Mouse (Mus musculus) kidney, adult 9 months (tissue): Measurements from ENCODE around the gene Gucd1.
A peak's percentile ranks its signal among the peaks of the same experiment; 100 is the strongest.
"Not testable (repeated sequence)": the region's sequence is repeated elsewhere in the genome, so short reads cannot be mapped to it uniquely, and the experiment has no call there.

ENCODE experiments used
- DNase-seq: peaks from one replicate; pipeline ENCODE4 v3.0.0; 2022

Gene Gucd1

DNA sequence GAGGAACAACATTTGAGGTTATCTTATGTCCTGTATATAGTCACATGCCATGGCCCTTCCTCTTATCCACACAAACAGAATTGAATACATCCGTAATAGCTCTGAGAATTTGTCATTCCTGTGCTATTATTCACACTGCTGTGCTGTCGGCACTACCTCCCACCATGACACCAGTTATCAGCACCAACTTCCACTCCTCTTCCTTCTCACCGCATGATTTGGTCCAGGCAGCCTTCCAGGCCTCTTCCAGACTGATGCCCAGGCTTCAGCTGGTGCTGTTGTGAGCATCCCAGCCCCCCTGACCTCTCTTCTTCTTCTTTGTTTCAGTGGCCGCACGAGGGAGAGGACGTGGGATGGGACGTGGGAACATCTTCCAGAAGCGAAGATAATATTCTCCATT, 17.2 kb upstream of the Gucd1 start:
- no peak for DNase-seq

DNA sequence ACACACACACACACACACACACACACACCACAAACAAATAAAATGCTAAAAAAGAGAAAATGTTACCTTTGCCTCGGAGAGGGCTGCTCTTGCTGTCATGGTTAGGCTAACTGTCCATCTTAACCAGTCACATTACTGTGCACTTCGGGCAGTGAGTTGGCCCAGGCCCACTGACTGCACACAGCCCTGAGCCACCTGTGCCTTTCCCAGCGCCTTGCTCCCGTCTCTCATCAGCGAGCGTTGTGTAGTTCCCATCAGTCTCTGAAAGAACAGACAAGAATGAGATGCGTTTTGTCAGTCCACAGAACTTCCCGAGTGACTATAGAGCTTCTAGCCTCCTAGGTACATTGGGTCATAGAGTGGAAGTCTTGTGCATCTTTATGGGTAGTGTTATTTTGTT, 16.4 kb upstream of the Gucd1 start:
- no peak for DNase-seq

DNA sequence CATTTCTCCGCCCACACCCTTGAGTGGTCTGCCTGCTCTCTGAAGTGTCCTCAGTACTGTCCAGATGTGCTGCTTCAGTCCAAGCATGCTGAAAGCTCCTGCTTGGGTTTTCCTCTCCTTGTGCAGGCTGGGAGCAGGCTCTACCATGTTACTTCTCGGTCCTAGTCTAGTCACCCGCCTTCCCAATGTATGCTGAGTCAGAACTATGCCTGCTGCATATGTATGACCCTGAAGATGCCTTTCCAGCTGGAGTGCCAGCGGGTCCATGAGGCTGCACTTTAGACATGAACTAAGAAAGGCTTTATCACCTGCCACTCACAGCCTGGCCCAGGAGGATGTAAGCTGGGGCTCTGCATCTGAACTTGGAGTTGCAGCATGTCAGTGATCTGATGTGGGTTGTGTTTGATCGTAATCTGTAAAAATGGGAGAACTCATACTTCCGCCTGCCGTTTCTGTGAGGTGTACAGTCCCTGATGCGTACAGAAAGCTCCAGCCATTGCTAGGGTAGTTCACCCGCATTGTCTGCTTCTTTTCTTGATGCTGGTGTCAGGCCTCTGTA, 13.8 kb upstream of the Gucd1 start:
- no peak for DNase-seq

DNA sequence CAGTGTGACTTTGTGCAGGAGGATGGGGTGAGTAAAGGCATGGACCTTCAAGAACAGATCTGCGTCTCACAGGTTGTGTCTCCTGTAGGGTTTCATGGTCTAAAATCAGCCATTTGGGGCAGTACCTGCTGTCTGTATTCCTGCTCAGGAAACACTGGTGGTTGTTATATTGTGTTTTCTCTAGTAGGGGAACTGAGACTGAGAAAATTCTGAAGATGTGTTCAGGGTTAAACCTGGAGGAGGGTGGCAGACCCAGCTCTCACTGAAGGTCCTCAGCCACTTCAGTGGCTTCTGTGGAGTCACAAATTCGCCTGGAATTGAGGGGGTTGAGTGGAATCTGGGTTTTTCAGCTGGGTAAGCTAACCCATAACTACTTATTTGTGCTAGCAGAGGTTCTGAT, 12.6 kb upstream of the Gucd1 start:
- DNase-seq: no peak

DNA sequence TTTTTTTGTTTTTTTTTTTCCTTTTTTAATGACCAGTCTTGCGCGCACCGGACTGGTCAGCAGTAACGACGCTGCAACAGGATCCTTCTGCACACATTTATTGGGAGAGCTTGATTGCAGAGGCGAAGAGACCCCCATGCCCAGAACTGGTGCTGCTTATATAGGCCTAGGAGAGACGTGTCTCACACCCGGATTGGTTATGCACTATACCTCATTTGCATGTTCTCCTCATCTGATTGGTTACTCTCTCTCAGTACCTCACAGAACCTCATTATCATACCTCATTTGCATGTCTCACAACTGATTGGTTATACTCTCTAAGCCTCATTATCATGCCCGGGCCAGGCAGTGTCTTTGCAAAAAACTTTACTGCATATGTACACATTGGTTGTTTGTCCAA, 7.7 kb upstream of the Gucd1 start:
- not testable (repeated sequence) for DNase-seq

DNA sequence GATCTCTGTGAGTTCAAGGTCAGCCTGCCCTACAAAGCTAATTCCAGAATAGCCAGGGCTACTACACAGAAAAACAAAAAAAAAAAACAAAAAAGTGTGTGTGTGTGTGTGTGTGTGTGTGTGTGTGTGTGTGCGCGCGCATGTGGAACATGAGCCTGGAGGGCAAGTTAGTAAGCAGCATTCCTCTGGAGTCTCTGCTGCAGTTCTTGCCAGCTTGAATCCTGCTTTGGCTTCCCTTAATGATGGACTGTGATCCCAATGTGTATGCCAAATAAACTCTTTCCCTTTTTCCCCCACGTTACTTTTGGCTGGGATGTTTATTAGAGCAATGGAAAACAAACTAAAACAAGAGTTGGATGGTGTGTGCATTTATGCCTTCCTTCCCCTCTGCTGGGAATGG, 3.9 kb upstream of the Gucd1 start:
- peak; percentile 68 for DNase-seq

DNA sequence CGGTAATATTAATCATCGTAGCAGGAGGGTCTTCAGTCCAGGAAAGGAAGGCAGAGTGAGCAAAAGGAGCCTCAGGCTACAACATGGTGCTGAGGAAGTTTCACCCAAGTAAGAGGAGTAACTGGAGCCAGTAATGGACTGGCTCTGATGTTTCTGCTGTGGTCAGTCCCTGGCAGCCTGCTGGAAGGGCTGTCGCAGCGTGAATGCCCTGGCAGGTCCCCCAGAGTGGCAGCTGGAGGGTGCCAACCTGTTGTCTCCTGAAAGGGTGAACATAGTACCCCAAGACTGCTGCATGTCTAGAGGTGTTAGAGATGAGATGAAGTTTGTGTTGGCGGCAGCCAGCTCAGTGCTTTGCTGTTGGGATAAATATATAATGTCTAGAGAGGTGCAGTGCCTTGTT, 2.8 kb upstream of the Gucd1 start:
- DNase-seq: no peak

DNA sequence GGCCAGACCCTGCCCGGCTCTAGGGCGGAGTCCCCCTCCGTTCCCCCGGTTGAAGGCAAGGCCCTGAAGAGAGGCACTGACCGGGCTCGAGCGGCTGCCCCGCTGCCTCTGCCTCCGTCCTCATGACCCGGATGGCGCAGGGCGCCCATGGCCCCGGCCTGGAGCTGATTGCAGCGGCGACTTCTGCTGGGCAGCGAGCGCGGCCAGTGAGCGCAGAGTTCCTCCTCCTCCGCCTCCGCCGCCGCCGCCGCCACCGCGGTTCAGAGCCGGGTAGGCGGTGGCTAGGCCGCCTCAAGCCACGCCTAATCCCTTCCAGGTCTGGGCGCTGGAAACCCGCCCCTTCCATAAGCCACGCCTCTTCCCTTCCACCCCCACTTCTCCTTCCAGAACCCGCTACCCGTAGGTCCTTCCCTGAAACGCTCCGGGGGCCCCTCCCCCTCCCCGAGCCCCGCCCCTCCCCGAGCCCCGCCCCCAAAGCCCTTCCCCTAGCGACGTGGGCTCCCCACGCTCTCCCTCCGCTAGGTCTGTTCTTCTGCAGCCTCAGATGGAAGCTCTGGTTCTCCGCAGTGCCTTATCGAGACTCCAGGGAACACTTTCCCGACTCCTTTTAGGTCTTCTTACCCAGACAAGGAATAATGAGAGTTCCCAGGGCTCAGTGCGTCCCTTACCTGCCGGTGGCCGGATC, 557 bp downstream of the Gucd1 start, which contains the start of gene Snrpd3:
Snrpd3 (plus strand) TSS at position 479 of the 685 bp plus-strand sequence.
- peak; percentile 96 for DNase-seq

DNA sequence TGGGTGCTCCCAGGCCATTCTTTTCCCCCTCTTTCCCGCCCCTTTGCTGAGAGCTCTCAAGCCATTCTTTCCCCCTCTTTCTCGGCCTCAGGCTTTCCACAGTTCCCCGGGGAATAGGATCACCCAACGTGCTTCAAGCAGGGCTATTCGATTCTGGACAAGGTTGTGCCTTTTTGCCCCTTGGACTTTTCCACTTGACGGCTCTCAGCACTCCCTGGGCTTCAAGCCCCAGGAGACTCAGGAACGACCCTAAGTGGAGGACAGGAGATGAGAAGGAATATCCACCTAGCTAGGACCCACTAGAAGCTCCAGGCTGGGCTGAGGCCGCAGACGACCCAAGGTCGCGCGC, 1.1 kb downstream of the Gucd1 start:
- DNase-seq: peak; percentile 77

DNA sequence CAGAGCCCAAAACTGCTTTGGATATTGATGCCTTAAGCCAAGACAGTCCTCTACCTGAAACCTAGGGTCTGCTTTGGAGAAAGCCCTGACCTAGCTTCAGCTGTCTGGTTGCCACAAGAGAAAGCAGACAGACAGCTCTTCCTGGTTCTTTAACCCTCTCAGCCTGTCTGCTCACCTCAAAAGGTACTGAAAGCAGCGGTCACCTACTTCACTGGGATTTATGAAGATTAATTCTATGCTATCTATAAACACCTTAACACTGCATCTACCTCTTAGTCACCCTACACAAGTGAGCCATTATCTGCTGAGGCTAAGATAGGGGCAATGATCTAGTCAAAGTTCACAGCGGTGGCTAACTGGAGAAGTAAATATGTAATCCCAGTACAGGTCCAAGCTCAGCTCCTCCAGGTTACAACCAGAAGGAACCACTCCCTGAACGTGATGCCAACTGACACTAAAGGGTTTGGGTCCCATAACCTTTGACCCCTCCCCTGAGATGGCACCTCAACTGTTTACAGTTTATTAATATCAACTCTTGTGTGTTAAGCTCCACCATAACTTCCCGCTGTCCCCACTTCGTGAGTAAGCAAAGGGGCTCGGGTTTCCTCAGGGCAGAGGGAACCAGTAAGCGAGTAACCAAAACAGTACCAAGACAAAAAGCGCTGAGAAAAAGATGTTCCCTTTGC, 1.6 kb downstream of the Gucd1 start:
- peak; percentile 94 for DNase-seq

DNA sequence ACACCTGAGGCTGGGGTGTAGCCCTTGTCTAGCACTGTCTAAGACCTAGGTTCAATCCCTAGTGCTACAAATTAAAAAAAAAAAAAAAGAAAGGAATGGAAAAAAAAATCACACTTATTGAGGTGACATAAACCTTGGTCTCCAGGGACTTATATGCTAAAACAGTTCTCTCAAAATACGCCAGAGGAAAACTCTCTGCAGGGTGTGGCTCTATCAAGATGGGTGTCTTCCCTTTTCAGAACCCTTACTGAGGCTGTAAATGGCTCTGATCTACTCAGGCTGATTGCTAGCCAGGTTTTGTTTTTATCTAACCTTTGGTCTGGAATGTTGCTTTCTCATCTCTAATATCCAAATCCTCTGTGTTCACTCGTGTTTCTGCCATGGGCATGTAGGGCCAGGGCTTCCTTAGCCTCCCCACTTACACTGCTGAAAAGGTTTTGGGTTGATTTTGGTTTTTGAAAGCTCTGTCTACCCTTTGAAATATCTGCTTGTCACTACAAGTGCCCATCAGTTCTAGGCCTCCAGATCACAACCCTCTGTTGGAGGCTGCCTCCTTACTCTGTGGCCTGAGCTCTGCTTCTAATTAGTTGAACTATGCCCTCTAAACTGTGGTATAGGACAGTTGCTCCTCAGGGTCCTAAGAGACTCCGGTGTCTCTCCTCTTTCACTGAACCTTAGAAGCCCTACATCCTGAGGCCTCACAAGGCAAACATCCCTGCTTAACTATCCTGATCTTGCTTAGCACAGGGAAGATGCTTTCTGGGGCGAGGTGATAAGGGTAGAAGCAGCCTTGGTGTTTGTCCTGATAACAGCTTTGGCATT, 2.3 kb downstream of the Gucd1 start:
- peak; percentile 77 for DNase-seq

DNA sequence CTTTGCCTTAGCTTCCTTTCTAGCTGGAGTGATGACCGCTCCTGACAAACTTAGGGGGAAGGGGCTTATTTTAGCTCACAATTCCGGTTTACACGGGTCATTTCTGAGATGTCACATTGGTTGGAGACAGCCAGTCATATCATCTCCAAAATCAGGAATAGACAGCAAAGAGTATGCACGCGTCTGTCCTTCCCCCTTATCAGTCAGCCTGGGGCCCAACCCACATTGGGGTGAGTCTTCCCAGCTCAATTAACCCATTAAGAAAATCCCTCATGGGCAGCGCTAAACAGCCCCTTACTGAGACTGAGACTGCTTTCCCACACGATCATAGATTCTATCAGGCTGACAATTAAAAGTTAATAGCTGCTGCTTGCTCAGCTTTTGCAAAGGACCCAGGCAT, 3.4 kb downstream of the Gucd1 start:
- no peak for DNase-seq

DNA sequence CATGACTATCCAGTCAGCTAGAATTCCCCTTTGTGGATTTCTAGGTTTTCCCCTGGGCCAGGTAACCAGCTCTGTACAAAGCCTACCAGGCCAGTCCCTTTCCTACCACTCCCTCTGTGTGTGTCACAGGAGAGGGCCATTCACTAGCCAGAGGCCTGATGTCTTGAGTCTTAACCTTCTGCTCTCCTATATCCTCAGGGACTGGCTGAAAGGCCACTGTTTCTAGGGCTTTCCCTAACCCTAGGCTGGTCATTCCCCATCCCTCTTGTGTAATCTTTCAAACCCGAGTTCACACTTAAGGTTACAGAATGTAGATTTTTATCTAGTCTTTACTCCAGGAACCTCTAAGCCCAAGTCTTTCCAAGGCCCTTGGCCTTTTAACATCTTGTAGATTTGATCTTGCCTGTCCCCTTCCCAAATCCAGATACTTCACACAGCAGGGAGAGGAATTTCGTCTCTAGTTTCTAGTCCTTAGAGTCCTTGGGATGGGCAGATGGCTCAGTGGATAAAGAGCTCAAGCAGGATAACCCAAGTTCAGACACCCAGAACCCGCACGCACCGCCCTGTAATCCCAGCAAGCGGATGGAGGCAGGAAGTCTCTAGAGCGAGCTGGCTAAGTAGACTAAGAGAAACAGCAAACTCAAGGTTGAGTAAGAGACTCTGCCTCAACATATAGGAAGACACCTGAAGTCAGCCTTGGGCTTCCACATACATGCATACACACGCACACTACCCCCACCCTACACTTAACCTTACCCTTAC, 4.3 kb downstream of the Gucd1 start:
- peak; percentile 49 for DNase-seq

DNA sequence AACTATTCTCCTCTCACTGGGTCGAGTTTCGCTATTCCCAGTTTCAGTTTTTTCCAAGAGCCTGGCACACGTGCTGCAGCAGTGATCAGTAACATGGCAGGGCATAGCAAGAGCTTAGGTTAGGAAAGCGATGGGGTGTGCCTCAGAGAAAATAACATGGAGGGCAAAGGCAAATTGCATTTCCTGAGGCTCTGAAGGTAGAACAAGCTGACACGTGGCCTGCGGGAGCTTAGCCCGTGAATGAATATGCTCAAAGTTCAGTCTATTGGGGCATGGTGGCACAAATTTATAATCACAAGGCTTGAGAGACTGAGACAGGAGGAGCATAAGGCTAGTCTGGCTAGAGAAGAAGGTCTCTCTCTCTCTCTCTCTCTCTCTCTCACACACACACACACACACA, 5.0 kb downstream of the Gucd1 start:
- DNase-seq: peak; percentile 92

DNA sequence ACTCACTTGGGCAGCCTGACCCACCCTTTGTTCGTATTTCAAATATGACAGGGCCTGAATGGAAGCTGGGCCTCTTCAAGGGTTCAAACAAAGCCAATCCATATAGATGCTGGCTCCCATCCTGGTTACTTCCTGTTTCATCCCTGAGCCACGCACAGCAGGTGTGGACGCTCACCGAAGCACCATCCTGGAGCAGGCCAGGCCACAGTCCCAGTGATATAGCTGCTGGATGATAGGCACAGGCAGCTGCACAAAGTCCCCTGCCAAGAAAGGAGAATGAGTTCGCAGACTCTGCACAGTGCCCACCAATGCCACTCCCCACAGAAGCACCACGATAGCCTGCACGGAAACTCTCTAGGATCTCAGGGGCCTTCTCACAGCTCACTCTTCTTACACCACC, 5.9 kb downstream of the Gucd1 start:
- DNase-seq: no peak

DNA sequence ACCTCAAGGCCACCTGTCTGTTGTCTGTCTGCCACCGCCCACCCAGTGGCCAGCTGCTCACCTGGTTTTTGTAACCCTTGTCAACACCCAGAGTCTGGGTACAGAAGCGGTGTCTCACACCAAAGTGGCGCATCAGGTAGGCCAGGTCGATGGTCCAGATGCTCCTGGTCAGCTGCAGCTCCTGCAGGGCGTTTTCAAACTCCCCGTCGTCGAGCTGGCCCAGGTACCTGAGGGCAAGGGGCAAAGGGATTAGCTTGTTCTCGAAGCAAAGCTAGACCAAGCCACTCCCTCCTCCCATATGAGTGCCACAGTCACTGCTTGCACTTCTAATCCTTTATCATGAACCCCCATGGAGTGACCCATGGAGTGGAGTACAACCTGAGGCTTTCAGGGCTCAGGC, 6.7 kb downstream of the Gucd1 start:
- DNase-seq: peak; percentile 47

DNA sequence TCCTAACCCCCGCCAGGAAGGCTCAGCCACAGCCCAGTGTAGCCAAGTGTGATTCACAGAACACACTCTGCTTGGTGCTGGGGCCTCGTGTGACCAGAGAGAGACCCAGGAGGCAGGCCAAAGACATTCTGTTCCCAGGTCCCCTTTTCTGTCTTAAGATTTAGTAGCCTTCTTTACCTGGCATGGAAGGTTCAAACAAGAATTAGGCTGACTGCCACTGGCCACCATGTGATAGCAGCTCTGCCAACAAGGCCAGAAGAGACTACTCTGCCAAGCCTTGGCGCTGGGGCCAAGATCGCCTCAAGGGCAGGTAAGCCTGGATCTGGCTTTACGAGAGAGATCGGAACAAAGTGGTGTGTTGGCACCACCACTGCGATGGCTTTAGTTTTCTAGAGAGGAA, 7.3 kb downstream of the Gucd1 start:
- peak; percentile 88 for DNase-seq

DNA sequence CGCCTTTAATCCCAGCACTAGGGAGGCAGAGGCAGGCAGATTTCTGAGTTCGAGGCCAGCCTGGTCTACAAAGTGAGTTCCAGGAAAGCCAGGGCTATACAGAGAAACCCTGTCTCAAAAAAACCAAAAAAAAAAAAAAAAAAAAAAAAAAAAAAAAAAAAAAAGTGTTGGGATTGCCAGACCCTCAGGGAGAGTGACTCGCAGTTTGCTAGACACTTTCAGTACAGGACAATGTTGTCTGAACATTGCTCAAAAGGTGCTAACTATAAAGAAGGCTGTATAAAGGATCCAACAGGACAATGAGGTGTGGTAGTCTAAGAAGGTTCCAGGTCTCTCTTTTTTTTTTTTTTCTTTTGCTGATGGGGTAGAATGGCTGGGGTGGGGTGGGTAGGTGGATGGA, 11.8 kb downstream of the Gucd1 start:
- not testable (repeated sequence) for DNase-seq

DNA sequence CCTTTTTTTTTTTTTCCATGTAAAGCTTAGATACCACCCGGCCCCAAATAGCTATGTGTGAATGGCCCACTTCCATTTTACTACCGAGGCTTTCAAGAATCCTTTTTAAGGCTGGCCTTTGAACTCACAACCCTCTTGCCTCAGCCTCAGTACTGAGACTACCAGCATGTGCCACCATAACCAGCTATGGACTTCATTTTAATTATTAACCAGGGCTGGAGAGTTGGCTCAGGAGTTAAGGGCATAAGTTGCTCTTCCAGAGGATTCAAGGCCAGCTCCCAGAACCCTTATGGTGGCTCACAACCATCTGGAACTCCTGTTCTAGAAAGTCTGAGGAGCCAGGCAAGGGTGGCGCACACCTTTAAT, 12.7 kb downstream of the Gucd1 start:
- DNase-seq: peak; percentile 82

DNA sequence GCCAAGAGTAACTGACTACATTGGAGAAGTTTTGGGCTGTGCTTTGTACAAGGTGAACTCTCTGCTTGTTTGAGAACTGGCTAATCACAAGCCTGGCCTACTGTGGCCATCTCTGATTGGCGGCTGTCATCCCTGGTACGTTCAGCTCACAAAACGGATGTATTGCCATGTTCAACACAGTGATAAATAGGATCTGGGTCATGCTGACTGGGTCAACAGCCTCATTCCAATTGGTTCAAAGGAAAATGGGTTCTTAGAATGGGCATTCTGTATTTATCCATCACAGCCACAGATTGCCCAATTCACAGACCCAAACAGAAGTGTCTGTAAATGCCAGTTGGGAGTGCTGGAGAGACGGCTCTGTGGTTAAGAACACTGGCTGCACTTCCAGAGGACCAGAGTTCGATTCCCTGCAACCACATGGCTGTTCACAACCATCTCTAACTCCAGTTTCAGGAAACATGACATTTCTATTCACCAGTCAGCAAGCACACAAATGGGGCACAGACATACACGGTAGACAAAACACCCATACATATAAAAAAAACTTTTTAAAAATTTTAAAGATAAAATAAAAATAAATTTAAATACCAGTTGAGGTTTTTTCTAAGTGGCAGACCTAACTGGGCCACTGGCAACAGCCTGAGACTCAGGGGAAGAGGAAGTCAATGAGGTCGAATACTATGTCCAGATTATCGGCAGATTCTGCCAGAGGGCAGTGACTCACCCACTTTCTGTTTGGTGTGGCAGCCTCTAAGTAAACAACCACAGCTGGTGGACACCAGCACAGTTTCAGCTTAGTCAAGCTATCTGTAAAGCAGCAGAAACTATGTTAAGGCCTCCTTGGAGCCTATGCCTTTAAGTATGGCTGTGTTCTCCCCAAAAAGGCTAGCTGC, 13.3 kb downstream of the Gucd1 start:
- no peak for DNase-seq

DNA sequence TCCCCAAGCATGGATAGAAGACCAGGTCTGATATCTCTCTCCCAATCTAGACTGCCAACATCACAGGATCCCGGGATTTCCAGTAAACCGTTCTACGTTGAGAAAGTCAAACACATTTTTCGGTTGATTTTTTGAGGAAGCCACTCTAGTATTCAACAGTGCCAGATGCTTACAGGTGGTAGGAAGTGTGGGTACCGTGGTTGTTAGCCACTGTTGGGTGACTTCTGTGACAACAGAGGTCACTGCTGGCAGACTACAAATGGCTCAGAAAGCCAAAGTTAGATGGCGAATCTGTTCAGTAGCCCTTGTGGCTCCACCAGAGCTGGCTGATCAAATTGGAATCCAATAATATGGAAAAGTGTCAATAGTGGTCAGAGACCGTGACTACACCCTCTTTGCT, 14.1 kb downstream of the Gucd1 start:
- DNase-seq: no peak

DNA sequence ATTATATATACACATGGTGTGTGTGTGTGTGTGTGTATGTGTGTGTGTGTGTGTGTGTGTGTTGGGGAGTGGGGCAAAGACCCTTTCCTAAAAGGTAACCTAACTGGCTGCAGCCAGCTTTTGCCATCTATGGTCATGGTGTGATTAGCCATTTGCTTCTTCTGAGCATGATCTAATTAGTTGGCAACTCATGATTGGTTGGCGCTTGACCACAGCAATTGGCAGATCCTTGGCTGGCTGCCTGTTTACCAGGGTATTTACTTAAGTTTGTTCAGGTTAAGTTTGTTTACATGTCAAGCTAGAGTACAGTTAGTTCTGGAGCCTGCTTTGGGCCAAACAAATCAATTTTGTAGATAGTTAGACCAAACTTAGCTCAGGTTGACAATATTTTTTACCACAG, 16.1 kb downstream of the Gucd1 start:
- peak; percentile 50 for DNase-seq
